Mouse (Mus musculus) midbrain, embryonic 10.5 days (tissue): ENCODE data around the gene Inpp1. TPM values are rescaled to one million over a fixed set of nuclear protein-coding genes. Genes with fewer than 3 reads are reported as not detected.
"Not testable (repeated sequence)": the region's sequence is repeated elsewhere in the genome, so short reads cannot be mapped to it uniquely, and the experiment has no call there.

Experiments
- DNase-seq: peaks from one replicate; pipeline ENCODE4 v3.0.0-alpha.2; 2017; ENCODE audit warnings: low spot score
- H3K27ac ChIP-seq: fragments of 300-500 bp; sonication (generic); replicated peaks from 2 replicates; pipeline ENCODE4 v1.5.1; 2016; ENCODE audit warnings: mild to moderate bottlenecking
- H3K27me3 ChIP-seq: fragments of 300-500 bp; sonication (generic); 2 replicates; pipeline ENCODE4 v1.6.1; 2016; ENCODE audit warnings: low read depth, mild to moderate bottlenecking; ENCODE audit not compliant: poor library complexity, severe bottlenecking
- H3K36me3 ChIP-seq: fragments of 300-500 bp; sonication (generic); 2 replicates; pipeline ENCODE4 v1.6.1; 2016; ENCODE audit warnings: mild to moderate bottlenecking, moderate library complexity
- H3K4me1 ChIP-seq: fragments of 300-500 bp; sonication (generic); 2 replicates; pipeline ENCODE4 v1.6.1; 2016
- H3K4me3 ChIP-seq: fragments of 300-500 bp; sonication (generic); 2 replicates; pipeline ENCODE4 v1.5.1; 2016; ENCODE audit warnings: mild to moderate bottlenecking, moderate library complexity
- H3K9me3 ChIP-seq: fragments of 300-500 bp; sonication (generic); replicated peaks from 2 replicates; pipeline ENCODE4 v1.6.1; 2016; ENCODE audit warnings: mild to moderate bottlenecking
- WGBS: fragments of 180-500 bp; shearing (Covaris S2); methylation state at CpG from one replicate; pipeline ENCODE4 v1.1.7; 2016; 5-methylcytosine and 5-hydroxymethylcytosine counted together
- polyA plus RNA-seq: library from polyadenylated mRNA; unstranded; fragments of >200 nt; fragmentation: Nextera tagmentation; extraction: Ambion mirVana; gene quantifications from 2 replicates; pipeline ENCODE4 v1.2.1, GENCODE M21; 2016

Inpp1 gene
- 12.0 and 12.9 TPM in 2 replicates for polyA plus RNA-seq

GRCm38 (mm10) chr1:52816910-52817812, at the start of gene Inpp1:
Gene Inpp1 (minus strand): TSS chr1:52817688.
- H3K27me3 ChIP-seq = no peaks in the 10 kb centered on the region
- no peaks in the 10 kb centered on the region for H3K9me3 ChIP-seq
- DNase-seq = peak; percentile 64
- H3K27ac ChIP-seq = peak within 1 kb of the TSS; percentile 88
- H3K4me3 ChIP-seq = peak within 1 kb of the TSS; percentile 72
- H3K4me1 ChIP-seq = peaks cover 18% of the 10 kb centered on the region
- WGBS = 2% methylated on average over 59 of the region's 59 CpGs
- H3K36me3 ChIP-seq = no peaks in the 10 kb centered on the region

- no peak overlapping the region for H3K4me3 ChIP-seq
- no peaks in the 10 kb centered on the region for H3K4me1 ChIP-seq
- H3K27ac ChIP-seq = no peak overlapping the region
- DNase-seq = no peak
- H3K9me3 ChIP-seq = no peaks in the 10 kb centered on the region
- WGBS = 93% methylated on average over 3 of the region's 3 CpGs
- no peaks in the 10 kb centered on the region for H3K27me3 ChIP-seq
- peaks cover 2% of the 10 kb centered on the region for H3K36me3 ChIP-seq
Measured at GRCm38 (mm10) chr1:52866007-52866406, 48.5 kb upstream of the Inpp1 start.

- WGBS = 84% methylated on average over 1 of the region's 1 CpGs
- no peaks in the 10 kb centered on the region for H3K9me3 ChIP-seq
- H3K36me3 ChIP-seq = peaks cover 6% of the 10 kb centered on the region
- H3K4me1 ChIP-seq = no peaks in the 10 kb centered on the region
- no peaks in the 10 kb centered on the region for H3K27me3 ChIP-seq
- no peak overlapping the region for H3K4me3 ChIP-seq
- no peak for DNase-seq
- no peak overlapping the region for H3K27ac ChIP-seq
Measured at GRCm38 (mm10) chr1:52864220-52864619, 46.7 kb upstream of the Inpp1 start.

- 95% methylated on average over 7 of the region's 7 CpGs for WGBS
- H3K9me3 ChIP-seq = no peaks in the 10 kb centered on the region
- peaks cover 4% of the 10 kb centered on the region for H3K36me3 ChIP-seq
- no peak overlapping the region for H3K27ac ChIP-seq
- H3K4me3 ChIP-seq = no peak overlapping the region
- H3K4me1 ChIP-seq = no peaks in the 10 kb centered on the region
- DNase-seq = no peak
- H3K27me3 ChIP-seq = no peaks in the 10 kb centered on the region
Measured at GRCm38 (mm10) chr1:52855904-52856601, 38.6 kb upstream of the Inpp1 start.

GRCm38 (mm10) chr1:52854029-52854428, 36.5 kb upstream of the Inpp1 start:
- not testable (repeated sequence) for H3K4me3 ChIP-seq, DNase-seq

GRCm38 (mm10) chr1:52849422-52849821, 31.9 kb upstream of the Inpp1 start:
- Histone ChIP-seq H3K4me3 (no peak overlapping the region), H3K36me3 (no peaks in the 10 kb centered on the region), H3K4me1 (peaks cover 9% of the 10 kb centered on the region), H3K27me3 (no peaks in the 10 kb centered on the region), H3K9me3 (no peaks in the 10 kb centered on the region), H3K27ac (no peak overlapping the region)
- DNase-seq = no peak
- 76% methylated on average over 4 of the region's 4 CpGs for WGBS

More at GRCm38 (mm10) chr1:52854029-52854428, 36.5 kb upstream of the Inpp1 start:
- H3K9me3 ChIP-seq, H3K27ac ChIP-seq, H3K36me3 ChIP-seq, H3K27me3 ChIP-seq, H3K4me1 ChIP-seq: not testable (repeated sequence)
- 94% methylated on average over 1 of the region's 1 CpGs for WGBS

GRCm38 (mm10) chr1:52846556-52846955, 29.1 kb upstream of the Inpp1 start:
- DNase-seq = no peak
- Histone ChIP-seq H3K27ac (no peak overlapping the region), H3K4me1 (peaks cover 13% of the 10 kb centered on the region), H3K36me3 (no peaks in the 10 kb centered on the region), H3K27me3 (no peaks in the 10 kb centered on the region), H3K9me3 (no peaks in the 10 kb centered on the region), H3K4me3 (no peak overlapping the region)
- WGBS = 86% methylated on average over 4 of the region's 4 CpGs

- WGBS = 4% methylated on average over 45 of the region's 45 CpGs
- peak within 1 kb of the TSS; percentile 88 for H3K27ac ChIP-seq
Measured at GRCm38 (mm10) chr1:52844782-52845665, 27.5 kb upstream of the Inpp1 start, which contains the start of gene Hibch. Gene Hibch (plus strand): TSS chr1:52844929.

GRCm38 (mm10) chr1:52844354-52844753, 26.9 kb upstream of the Inpp1 start:
- H3K9me3 ChIP-seq = no peaks in the 10 kb centered on the region
- H3K4me1 ChIP-seq = peaks cover 13% of the 10 kb centered on the region
- H3K27ac ChIP-seq = peak overlapping the region; percentile 88
- H3K27me3 ChIP-seq = no peaks in the 10 kb centered on the region
- no peaks in the 10 kb centered on the region for H3K36me3 ChIP-seq
- no peak for DNase-seq
- H3K4me3 ChIP-seq = peak overlapping the region; percentile 66
- 24% methylated on average over 3 of the region's 3 CpGs for WGBS

More at GRCm38 (mm10) chr1:52844782-52845665, 27.5 kb upstream of the Inpp1 start, which contains the start of gene Hibch:
- Histone ChIP-seq H3K4me1 (peaks cover 13% of the 10 kb centered on the region), H3K4me3 (peak within 1 kb of the TSS; percentile 66), H3K9me3 (no peaks in the 10 kb centered on the region), H3K27me3 (no peaks in the 10 kb centered on the region), H3K36me3 (no peaks in the 10 kb centered on the region)
- peak; percentile 99 for DNase-seq

GRCm38 (mm10) chr1:52839099-52839498, 21.6 kb upstream of the Inpp1 start:
- Histone ChIP-seq H3K36me3 (no peaks in the 10 kb centered on the region), H3K4me3 (no peak overlapping the region), H3K4me1 (peaks cover 2% of the 10 kb centered on the region), H3K27ac (no peak overlapping the region), H3K9me3 (no peaks in the 10 kb centered on the region), H3K27me3 (no peaks in the 10 kb centered on the region)
- no peak for DNase-seq
- 91% methylated on average over 3 of the region's 3 CpGs for WGBS

GRCm38 (mm10) chr1:52817813-52818147, 292 bp upstream of the Inpp1 start:
- no peaks in the 10 kb centered on the region for H3K36me3 ChIP-seq
- 5% methylated on average over 7 of the region's 7 CpGs for WGBS
- peak overlapping the region; percentile 72 for H3K4me3 ChIP-seq
- H3K27me3 ChIP-seq = no peaks in the 10 kb centered on the region
- DNase-seq = no peak
- no peaks in the 10 kb centered on the region for H3K9me3 ChIP-seq
- peak overlapping the region; percentile 88 for H3K27ac ChIP-seq
- peaks cover 18% of the 10 kb centered on the region for H3K4me1 ChIP-seq

- peaks cover 18% of the 10 kb centered on the region for H3K4me1 ChIP-seq
Measured at GRCm38 (mm10) chr1:52816232-52816891, 1.1 kb downstream of the Inpp1 start.

More at GRCm38 (mm10) chr1:52816232-52816891, 1.1 kb downstream of the Inpp1 start:
- Histone ChIP-seq H3K36me3 (no peaks in the 10 kb centered on the region), H3K27ac (no peak overlapping the region), H3K27me3 (no peaks in the 10 kb centered on the region), H3K4me3 (peak overlapping the region; percentile 72), H3K9me3 (no peaks in the 10 kb centered on the region)
- WGBS = 71% methylated on average over 13 of the region's 13 CpGs
- DNase-seq = no peak
